Mouse (Mus musculus) embryonic fibroblast, embryonic 13.5 days (primary cell): ENCODE results near the gene Ak8. TPM values are rescaled to one million over a fixed set of nuclear protein-coding genes. Genes with fewer than 3 reads are reported as not detected.

Experiments
- H3K27ac ChIP-seq: 2 replicates; pipeline ENCODE4 v1.5.1; 2012; ENCODE audit warnings: low read length, control low read depth, inconsistent platforms; ENCODE audit not compliant: insufficient read depth
- H3K4me1 ChIP-seq: 2 replicates; pipeline ENCODE4 v1.6.1; 2011; ENCODE audit warnings: low read length; ENCODE audit not compliant: control insufficient read depth, insufficient read depth
- H3K4me3 ChIP-seq: 2 replicates; pipeline ENCODE4 v1.5.1; 2011; ENCODE audit warnings: mild to moderate bottlenecking, control low read depth, low read length; ENCODE audit not compliant: insufficient read depth
- CTCF ChIP-seq: IDR thresholded peaks from 2 replicates; pipeline ENCODE4 v1.5.1; 2011; ENCODE audit warnings: mild to moderate bottlenecking, control low read depth, low read length, moderate library complexity, borderline replicate concordance; ENCODE audit not compliant: insufficient read depth
- POLR2A ChIP-seq: IDR thresholded peaks from 2 replicates; pipeline ENCODE4 v1.6.1; 2011; ENCODE audit warnings: low read depth, mild to moderate bottlenecking, control low read depth, low read length, moderate library complexity
- polyA plus RNA-seq: library from polyadenylated mRNA; stranded (reverse); fragments of >200 nt; gene quantifications from 2 replicates; pipeline ENCODE4 v1.2.4, GENCODE M21; 2011; ENCODE audit warnings: low read depth; ENCODE audit not compliant: missing spikeins, insufficient read length

Gene Ak8
- not detected in 2 replicates for polyA plus RNA-seq

DNA sequence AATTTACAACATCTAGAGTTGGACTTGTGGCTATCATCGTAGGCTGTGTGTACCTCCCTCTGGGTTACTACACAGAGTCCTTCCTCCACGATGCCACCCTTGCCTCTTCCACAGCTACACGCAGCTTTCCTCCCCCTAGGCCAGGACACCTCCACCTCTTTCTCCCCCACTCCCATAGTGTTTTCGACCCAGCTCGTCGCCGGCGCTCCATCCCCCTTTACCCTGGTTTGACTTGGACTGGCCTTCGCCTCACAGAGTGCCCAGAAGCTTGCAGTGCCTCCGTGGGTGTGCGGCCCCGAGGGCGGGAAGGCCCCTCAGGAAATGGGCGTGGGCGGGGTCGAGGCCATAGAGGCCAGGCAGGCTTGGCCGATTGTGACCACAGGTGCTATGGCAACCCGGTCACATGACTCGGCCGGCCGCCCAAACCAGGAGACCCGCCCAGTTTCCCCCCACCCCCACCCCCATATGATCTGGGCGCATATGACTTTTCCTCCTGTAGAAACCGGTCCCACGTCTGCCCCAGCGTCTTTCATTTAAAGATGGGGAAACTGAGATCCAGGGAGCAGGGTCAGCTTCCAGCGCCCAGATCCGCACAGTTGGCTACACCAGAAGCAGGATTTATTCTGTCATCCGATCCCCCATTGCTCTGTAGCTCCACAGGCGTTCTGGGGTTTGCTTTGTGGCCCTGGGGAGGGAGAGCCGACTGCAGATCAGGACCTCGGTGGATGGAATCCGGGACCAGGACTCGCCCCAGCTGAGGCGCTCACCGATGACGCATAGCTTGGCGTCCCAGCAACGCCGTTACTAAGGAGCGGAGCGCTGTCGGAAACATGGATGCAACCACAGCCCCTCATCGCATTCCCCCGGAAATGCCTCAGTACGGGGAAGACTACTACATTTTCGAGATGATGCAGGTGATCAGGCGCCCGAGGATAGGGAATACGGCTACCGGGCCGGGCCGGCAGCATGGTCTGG is at the start of gene Ak8, which contains the start of gene Spaca9:
Ak8 (plus strand) TSS at position 804 of the 975 bp plus-strand sequence.
Spaca9 (minus strand) TSS at position 367 of the 975 bp plus-strand sequence.
- peak within 1 kb of the TSS; percentile 65 for H3K4me3 ChIP-seq
- TF ChIP-seq POLR2A (peak; percentile 64), CTCF (no peak)
- H3K27ac ChIP-seq: peak within 1 kb of the TSS; percentile 12; the same call in 1 of the 2 replicates
- no peaks in the 10 kb centered on the region for H3K4me1 ChIP-seq

DNA sequence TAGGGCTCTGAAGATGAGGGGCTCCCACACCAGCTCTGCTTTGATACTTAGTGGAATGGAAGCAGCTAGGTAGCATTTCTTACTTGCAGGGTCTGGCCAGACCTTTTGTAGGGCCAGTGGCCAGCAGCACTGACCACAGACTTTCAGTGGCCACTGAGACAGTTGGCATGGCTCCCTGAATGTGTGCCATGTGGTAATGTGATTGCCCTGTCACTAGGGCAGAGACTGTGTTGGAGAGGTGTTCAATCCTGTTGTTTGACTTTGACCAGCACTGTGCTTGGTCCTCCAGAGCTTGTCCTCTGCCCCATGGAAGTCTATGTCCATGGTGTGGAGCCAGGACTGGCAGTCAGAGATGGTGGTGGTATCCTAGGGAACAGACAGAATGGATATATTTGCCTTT is 49.4 kb upstream of the Ak8 start:
- Histone ChIP-seq H3K4me3 (no peak overlapping the region), H3K4me1 (no peaks in the 10 kb centered on the region), H3K27ac (no peak overlapping the region)
- no peak for TF ChIP-seq CTCF
- no peak for TF ChIP-seq POLR2A

DNA sequence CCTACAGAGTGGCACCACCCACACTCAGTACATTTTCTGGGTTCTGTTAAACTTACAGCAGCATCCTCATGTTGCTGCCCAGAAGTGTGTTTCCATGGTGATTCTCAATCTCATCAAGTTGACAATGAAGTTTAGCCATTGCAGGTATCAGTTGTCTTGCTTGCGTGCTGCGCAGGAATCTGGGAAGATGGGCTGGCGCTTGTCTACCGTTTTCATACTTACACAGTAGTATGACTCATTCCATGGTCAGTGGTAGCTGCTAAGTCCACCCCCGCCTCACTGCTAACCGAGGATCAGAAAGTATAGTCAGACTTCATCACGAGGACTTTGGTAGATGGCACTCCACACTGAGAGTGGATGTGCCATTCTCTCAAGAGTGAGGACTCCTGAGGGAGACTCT is 46.6 kb upstream of the Ak8 start:
- TF ChIP-seq POLR2A (no peak), CTCF (no peak)
- Histone ChIP-seq H3K27ac (no peak overlapping the region), H3K4me1 (no peaks in the 10 kb centered on the region), H3K4me3 (no peak overlapping the region)

DNA sequence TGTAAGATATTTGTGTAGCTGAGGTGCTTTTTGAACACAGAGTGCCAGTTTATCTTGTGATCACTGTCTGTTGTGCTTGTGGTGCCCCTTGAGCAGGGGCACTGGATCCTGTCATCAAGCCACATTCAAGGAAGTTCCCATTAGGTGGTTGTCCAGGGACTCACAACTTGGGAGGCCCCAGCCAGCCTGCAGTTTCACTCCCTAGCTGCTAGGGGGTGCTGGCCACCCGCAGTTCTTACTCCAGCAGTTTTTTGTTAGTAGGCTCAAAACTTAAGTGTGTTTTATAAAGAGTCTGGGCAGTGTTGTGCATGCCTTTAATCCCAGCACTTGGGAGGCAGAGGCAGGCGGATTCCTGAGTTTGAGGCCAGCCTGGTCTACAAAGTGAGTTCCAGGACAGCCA is 45.7 kb upstream of the Ak8 start:
- Histone ChIP-seq H3K4me3 (no peak overlapping the region), H3K27ac (no peak overlapping the region), H3K4me1 (no peaks in the 10 kb centered on the region)
- TF ChIP-seq POLR2A (no peak), CTCF (0 out of 2 replicates have a peak, but pooled peaks have one; percentile 7)

DNA sequence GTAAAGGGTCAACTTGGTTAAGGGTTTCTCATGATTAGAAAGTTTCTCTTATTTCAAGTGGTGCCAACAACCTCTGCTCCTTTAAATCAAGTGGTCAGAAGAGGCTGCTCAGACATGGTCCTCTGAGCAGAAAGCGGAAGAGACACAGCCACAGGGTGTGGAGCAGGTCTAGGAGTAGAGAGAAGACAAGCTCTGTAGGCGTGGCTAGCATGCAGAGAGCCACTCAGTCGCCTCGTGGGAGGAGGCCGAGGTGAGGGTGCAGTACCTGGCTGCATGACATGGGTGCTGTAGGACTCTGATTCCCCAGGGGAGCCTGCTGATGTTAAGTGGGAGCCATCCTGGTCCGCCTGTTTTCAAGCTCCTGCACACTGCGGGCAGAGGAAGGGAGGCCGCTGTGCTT is 43.7 kb upstream of the Ak8 start:
- Histone ChIP-seq H3K4me1 (no peaks in the 10 kb centered on the region), H3K4me3 (no peak overlapping the region), H3K27ac (no peak overlapping the region)
- TF ChIP-seq POLR2A: no peak
- TF ChIP-seq CTCF: no peak

DNA sequence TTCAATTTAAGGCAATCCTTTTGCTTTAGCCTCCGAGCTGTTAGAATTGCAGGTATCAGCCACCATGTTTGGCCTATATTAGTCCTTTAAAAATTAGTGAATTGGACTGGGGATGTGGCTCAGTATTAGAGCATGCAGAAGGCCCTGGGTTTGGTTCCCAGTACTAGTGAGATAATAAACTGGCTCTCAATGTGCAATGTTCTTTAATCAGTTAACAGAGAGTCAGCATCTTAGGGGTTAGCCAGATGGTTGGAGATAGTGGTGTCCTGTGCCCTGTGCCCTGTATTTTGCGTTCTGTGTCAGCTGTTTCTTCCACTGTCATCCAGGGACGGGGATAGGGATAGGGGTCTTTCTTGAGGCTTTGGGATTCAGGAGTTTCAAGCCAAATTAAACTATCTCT is 37.1 kb upstream of the Ak8 start:
- TF ChIP-seq POLR2A (no peak), CTCF (no peak)
- no peak overlapping the region for H3K4me3 ChIP-seq
- no peak overlapping the region for H3K27ac ChIP-seq

DNA sequence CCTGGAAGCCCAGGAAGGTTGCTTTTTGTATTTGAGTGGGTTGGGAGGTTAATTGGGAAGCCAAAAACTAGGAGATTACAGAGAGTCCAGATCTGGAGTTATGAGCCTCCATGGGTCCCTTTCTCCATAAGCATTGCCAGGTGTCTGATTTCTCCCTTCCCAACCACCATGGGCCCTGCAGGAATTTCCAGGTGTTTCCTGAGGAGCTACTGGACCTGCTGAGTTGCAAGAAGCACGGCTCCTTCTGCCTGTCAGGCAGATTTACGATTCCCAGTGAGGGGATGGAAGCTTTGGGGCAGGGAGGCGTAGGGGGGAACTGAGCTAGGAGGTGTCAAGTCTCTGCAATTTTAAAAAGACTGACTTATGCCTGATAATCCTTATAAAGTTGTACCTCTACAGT is 34.1 kb upstream of the Ak8 start:
- no peak for TF ChIP-seq POLR2A
- no peak for TF ChIP-seq CTCF
- Histone ChIP-seq H3K27ac (no peak overlapping the region), H3K4me1 (no peaks in the 10 kb centered on the region), H3K4me3 (no peak overlapping the region)

More for the DNA sequence above, 37.1 kb upstream of the Ak8 start:
- H3K4me1 ChIP-seq: no peaks in the 10 kb centered on the region

DNA sequence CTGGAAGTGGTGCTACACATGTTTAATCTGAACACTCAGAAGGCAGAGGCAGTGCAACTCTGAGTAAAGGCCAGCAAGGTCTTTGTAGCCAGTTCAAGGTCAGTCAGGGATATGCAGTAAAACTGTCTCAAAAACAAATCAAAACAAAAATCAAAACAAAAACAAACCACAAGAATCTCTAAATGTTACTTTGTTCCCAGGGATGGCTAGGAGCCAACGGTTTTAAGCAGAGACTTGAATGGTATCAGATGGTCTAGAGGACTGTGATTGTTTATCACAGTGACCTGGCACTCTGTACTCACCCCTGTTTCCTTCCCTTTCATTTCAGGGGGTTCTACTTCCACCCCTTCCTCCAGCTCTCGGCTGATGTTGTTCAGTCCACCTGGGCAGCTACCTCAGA is 28.5 kb upstream of the Ak8 start:
- TF ChIP-seq CTCF: no peak
- no peak for TF ChIP-seq POLR2A
- Histone ChIP-seq H3K27ac (no peak overlapping the region), H3K4me3 (no peak overlapping the region), H3K4me1 (no peaks in the 10 kb centered on the region)

DNA sequence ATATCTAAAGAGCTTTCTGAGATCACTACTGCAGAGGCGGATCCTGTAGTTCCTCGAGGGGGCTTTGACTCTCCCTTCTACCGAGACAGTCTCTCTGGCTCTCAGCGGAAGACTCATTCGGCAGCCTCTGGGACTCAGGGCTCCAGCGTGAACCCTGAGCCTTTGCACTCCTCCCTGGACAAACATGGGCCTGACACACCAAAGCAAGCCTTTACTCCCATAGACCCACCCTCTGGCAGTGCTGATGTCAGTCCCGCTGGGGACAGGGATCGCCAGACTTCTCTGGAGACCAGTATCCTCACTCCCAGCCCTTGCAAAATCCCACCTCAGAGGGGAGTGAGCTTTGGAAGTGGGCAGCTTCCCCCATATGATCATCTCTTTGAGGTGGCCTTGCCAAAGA is 24.0 kb upstream of the Ak8 start:
- H3K27ac ChIP-seq: no peak overlapping the region
- no peak overlapping the region for H3K4me3 ChIP-seq
- H3K4me1 ChIP-seq: no peaks in the 10 kb centered on the region
- TF ChIP-seq CTCF: no peak
- no peak for TF ChIP-seq POLR2A

DNA sequence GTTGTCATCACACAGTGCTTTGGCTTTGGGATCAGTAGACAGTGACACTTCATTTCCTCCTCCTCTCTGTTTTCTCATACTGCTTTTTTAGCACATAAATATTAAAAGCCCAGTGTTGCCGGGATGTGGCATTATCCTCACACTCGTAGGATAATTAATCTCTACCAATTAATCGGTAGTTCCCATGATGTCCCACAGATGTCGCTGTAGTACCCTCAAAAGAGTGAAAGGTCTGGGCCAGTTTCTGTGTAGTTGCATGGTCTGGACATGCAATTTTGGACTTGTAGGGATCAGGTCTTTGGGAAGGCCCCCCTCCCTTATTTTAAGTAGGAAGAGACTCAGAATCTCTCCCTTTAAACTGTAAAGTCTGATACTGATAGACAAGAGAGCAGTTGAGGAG is 19.3 kb upstream of the Ak8 start:
- no peaks in the 10 kb centered on the region for H3K4me1 ChIP-seq
- TF ChIP-seq POLR2A (no peak), CTCF (no peak)
- no peak overlapping the region for H3K27ac ChIP-seq

DNA sequence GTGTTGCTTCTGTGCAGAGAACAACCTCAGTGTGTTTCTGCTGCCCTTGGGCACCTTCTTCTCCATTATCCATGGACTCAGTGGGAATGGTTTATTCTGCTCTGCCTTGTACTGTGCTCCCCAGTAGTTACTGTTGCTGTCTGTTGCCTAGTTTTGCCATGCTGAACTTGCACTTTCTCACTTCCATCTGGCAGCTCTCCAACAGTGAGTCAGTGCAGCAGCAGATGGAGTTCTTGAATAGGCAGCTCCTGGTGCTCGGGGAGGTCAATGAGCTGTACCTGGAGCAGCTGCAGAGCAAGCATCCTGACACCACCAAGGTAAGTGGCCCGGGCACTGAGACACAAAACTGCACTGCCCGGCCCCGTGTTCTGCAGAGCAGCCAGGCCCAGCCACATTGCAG is 18.2 kb upstream of the Ak8 start:
- no peak overlapping the region for H3K27ac ChIP-seq
- no peaks in the 10 kb centered on the region for H3K4me1 ChIP-seq
- no peak overlapping the region for H3K4me3 ChIP-seq
- TF ChIP-seq POLR2A (no peak), CTCF (no peak)

More for the DNA sequence above, 19.3 kb upstream of the Ak8 start:
- H3K4me3 ChIP-seq: no peak overlapping the region
